Mouse (Mus musculus) kidney, adult 2 months (tissue): Measurements from ENCODE around the gene Zbtb37. TPM values are rescaled to one million over a fixed set of nuclear protein-coding genes. Genes with fewer than 3 reads are reported as not detected.
"Not testable (repeated sequence)": the region's sequence is repeated elsewhere in the genome, so short reads cannot be mapped to it uniquely, and the experiment has no call there.

Experiments
- DNase-seq: peaks from one replicate; pipeline ENCODE4 v3.0.0; 2021
- H3K27ac ChIP-seq: fragments of 200-500 bp; 2 replicates; pipeline ENCODE4 v1.5.1; 2012; ENCODE audit warnings: low read depth, low read length, control low read depth, inconsistent platforms; ENCODE audit not compliant: insufficient read depth
- H3K27me3 ChIP-seq: fragments of 200-500 bp; replicated peaks from 2 replicates; pipeline ENCODE4 v1.6.1; 2012; ENCODE audit warnings: mild to moderate bottlenecking, moderate library complexity, low read length, inconsistent platforms; ENCODE audit not compliant: control insufficient read depth, insufficient read depth
- H3K36me3 ChIP-seq: fragments of 200-500 bp; 2 replicates; pipeline ENCODE4 v1.6.1; 2012; ENCODE audit warnings: mild to moderate bottlenecking, moderate library complexity, low read length, inconsistent platforms; ENCODE audit not compliant: control insufficient read depth, insufficient read depth
- H3K4me1 ChIP-seq: fragments of 200-500 bp; 2 replicates; pipeline ENCODE4 v1.6.1; 2011; ENCODE audit warnings: low read length; ENCODE audit not compliant: control insufficient read depth, insufficient read depth
- H3K4me3 ChIP-seq: fragments of 200-500 bp; 2 replicates; pipeline ENCODE4 v1.5.1; 2011; ENCODE audit warnings: mild to moderate bottlenecking, low read depth, low read length, control low read depth; ENCODE audit not compliant: insufficient read depth
- CTCF ChIP-seq: fragments of 200-500 bp; conservative IDR thresholded peaks from 2 replicates; pipeline ENCODE4 v1.5.1; 2011; ENCODE audit warnings: low read depth, mild to moderate bottlenecking, control low read depth, low read length, moderate library complexity, mixed read lengths; ENCODE audit not compliant: insufficient read depth, insufficient read length
- POLR2A ChIP-seq: fragments of 200-500 bp; IDR thresholded peaks from one replicate; pipeline ENCODE4 v1.6.1; 2011; ENCODE audit warnings: low read depth, low read length, control low read depth
- WGBS: fragments of 180-500 bp; shearing (Covaris S2); methylation state at CpG from one replicate; pipeline ENCODE4 v1.1.7; 2018; 5-methylcytosine and 5-hydroxymethylcytosine counted together
- polyA plus RNA-seq: library from polyadenylated mRNA; depleted of rRNA; stranded (reverse); fragments of >200 nt; gene quantifications from 2 replicates; pipeline ENCODE4 v1.2.3, GENCODE M21; 2012

Zbtb37 gene
- polyA plus RNA-seq, 1 experiment = 1.7 TPM

DNA sequence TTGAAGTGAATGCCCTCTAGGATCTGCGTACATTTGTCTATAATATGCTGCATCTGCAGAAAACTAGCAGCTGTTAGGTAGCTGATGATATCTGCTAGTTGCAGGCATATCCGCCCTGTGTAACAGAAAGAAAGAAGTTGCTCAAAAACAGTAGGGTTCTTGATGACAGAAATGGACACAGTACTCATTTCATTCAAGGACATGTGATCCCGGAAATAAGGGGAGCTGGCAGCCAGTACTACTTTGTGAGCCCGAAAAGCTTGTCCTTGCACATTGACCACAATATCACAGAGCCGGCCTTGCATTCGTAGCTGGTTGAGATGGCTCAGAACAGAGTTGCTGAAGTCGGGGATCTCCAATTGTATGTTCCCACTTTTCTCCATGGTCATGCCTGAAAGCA lies 2.3 kb downstream of the Zbtb37 start:
- Histone ChIP-seq H3K27me3 (no peaks in the 10 kb centered on the region), H3K27ac (no peak overlapping the region; the same call in 1 of the 2 replicates), H3K4me3 (no peak overlapping the region), H3K36me3 (peaks cover 6% of the 10 kb centered on the region), H3K4me1 (peaks cover 10% of the 10 kb centered on the region)
- TF ChIP-seq CTCF (no peak), POLR2A (no peak)
- DNase-seq = peak; percentile 23
- WGBS = 63% methylated on average over 7 of the region's 7 CpGs

DNA sequence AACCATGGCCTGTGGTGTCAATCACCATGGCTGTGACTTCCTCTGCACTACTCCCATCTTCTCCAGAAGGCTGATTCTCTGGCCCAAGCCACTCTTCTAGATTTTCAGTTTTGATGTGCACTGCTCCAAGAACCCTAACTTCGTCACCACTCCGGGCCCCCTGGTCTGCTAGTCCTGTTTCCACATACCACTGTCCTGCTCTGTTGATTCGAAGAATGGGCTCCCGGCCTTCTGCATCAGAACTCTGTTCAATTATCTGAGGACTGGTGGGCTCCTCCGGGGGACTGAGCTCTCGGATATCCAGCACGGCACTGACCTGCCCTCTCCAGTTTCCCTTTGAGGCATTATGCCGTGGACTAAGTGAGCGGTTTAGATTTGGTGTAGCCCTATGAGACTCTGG lies 2.8 kb downstream of the Zbtb37 start:
- WGBS = 87% methylated on average over 9 of the region's 9 CpGs
- Histone ChIP-seq H3K27me3 (no peaks in the 10 kb centered on the region), H3K36me3 (peaks cover 4% of the 10 kb centered on the region), H3K27ac (no peak overlapping the region), H3K4me3 (no peak overlapping the region), H3K4me1 (peaks cover 10% of the 10 kb centered on the region)
- DNase-seq = no peak
- TF ChIP-seq CTCF (no peak), POLR2A (no peak)

DNA sequence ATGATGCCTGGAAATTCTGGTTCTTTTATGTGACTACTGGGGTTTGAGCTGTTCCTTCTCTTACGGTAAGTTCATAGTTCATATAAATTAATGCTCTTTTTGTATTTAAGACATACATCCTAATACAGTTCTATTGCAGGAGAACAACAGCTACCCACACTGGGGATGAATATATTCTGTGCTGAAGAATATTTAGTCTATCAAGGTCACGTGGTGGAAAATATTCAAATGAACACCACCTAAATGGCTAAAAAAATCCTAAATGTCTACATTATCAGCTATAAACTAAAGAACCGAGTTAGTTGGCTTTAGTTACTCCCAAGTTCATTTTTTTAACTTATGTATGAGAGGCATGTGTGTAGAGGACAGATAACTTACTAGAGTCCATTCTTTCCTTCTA lies 4.6 kb downstream of the Zbtb37 start:
- TF ChIP-seq POLR2A (no peak), CTCF (no peak)
- 89% methylated on average over 3 of the region's 3 CpGs for WGBS
- Histone ChIP-seq H3K36me3 (no peaks in the 10 kb centered on the region; the same call in 1 of the 2 replicates), H3K4me3 (no peak overlapping the region), H3K27me3 (no peaks in the 10 kb centered on the region), H3K4me1 (no peaks in the 10 kb centered on the region; the same call in 1 of the 2 replicates), H3K27ac (no peak overlapping the region)
- no peak for DNase-seq

DNA sequence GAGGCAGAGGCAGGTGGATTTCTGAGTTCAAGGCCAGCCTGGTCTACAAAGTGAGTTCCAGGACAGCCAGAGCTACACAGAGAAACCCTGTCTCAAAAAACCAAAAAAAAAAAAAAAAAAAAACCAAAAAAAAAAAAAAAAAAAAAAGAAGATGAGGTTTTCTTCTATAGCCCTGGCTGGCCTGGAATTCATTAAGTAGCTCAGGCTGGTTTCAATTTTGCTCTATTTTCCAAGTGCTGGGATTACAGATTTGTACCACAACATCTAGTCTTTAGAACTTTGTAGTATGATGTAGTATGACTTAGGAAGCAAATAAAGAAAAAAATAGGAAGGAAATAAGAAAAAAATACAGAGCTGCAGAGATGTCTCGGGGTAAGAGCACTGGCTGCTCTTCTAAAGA lies 6.2 kb downstream of the Zbtb37 start:
- not testable (repeated sequence) for H3K36me3 ChIP-seq, H3K4me1 ChIP-seq, H3K4me3 ChIP-seq, H3K27me3 ChIP-seq, H3K27ac ChIP-seq, DNase-seq
- WGBS = 94% methylated on average over 1 of the region's 1 CpGs

DNA sequence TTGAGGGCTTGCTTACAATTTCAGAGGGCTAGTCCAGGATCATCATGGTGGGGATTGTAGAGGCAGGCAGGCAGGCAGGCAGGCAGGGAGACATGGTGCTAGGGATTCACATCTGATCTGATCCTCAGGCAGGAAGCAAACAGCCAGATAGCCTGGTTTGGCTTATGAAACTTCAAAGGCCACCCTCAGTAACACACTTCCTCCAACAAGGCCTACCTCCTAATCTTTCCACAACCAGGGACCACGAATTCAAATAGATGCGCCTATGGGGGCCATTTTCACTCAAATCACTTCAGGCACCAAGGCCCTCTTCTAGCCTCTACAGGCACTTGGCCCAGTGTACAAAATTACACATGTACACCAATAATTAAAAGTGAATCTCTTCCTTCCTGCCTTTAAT lies 7.5 kb downstream of the Zbtb37 start:
- DNase-seq = no peak
- 89% methylated on average over 2 of the region's 2 CpGs for WGBS
- Histone ChIP-seq H3K27me3 (no peaks in the 10 kb centered on the region), H3K36me3 (no peaks in the 10 kb centered on the region; the same call in 1 of the 2 replicates), H3K4me1 (no peaks in the 10 kb centered on the region), H3K4me3 (no peak overlapping the region), H3K27ac (no peak overlapping the region)
- TF ChIP-seq CTCF (no peak), POLR2A (no peak)

DNA sequence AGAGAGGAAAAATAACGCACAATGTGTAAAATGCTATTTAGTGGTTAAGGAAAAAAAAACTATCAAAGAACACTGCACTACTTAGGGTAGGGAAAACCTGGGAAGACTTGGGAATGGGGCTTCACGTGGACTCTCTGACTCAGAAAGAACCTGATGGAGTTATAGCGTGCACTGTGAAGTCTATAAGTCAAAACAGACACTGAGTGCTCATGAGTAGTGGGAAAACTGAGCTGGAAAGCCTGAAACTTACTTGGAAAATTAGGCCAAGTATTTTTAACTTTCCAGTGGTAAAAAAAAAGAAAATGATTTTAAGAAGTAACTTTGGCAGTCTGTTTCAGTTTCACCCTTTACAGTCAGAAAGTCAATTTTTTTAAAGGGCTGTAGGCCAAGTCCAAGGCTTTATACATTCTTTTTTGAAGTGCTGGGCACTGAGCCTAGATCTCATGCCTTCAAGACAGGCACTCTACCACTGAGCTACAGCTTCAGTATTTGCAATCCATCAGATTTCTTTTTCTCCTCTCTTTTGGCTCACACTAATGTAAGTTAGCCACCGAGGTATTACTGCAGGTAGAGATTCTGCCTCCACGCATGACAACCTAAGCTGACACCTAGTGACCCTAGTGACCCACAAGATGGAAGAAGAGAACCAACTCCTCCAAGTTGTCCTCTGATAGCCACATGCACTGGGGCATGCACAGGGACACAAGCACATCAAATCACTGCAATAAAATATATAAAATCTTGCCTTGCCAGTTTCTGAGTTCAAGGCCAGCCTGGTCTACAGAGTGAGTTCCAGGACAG lies 9.0 kb downstream of the Zbtb37 start:
- no peaks in the 10 kb centered on the region for H3K27me3 ChIP-seq
- WGBS = 64% methylated on average over 5 of the region's 5 CpGs
- H3K4me1 ChIP-seq = no peaks in the 10 kb centered on the region
- no peak overlapping the region for H3K4me3 ChIP-seq
- no peak for TF ChIP-seq CTCF
- no peak for TF ChIP-seq POLR2A
- no peaks in the 10 kb centered on the region; the same call in 1 of the 2 replicates for H3K36me3 ChIP-seq
- no peak for DNase-seq
- H3K27ac ChIP-seq = no peak overlapping the region

DNA sequence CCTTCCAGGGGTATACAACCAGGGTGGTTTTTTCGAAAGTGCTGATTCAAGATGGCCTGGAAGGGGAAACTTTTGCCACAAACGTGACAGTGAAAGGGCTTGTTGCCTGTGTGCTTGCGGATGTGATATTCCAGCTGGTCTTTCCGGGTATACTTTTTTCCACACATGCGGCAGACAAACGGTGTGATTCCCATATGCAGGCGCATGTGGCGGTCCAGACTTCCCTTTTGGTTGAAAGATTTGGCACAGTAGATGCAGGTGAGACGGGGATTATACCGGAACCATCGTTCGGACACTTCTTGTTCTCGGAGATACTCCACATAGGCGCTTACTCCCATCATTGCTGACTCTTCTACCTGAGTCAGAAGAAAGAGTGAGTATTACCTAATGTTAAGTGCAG lies 14.6 kb downstream of the Zbtb37 start:
- no peaks in the 10 kb centered on the region for H3K27me3 ChIP-seq
- TF ChIP-seq CTCF = no peak
- peaks cover 3% of the 10 kb centered on the region for H3K36me3 ChIP-seq
- no peak overlapping the region for H3K4me3 ChIP-seq
- no peaks in the 10 kb centered on the region for H3K4me1 ChIP-seq
- 97% methylated on average over 14 of the region's 14 CpGs for WGBS
- no peak for DNase-seq
- H3K27ac ChIP-seq = no peak overlapping the region

DNA sequence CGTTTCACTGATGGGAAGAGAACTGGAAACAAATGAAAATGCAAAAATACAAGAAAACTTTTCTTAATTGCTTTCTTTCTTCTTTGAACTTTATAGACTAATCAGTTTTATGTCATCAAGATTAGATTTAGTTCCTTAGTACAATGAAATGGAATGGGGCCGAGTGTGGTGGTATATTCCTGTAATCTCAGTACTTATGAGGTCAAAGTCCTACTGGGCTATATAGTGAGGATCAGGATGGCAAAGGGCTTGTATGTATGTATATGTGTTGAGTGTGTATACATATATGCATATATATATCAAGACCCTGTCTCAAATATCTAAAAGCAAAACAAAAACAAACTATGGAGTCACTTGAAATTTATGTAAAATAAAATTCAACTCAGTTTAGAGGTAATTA lies 18.3 kb downstream of the Zbtb37 start:
- Histone ChIP-seq H3K4me1 (no peaks in the 10 kb centered on the region), H3K27ac (no peak overlapping the region), H3K27me3 (no peaks in the 10 kb centered on the region), H3K4me3 (no peak overlapping the region), H3K36me3 (peaks cover 3% of the 10 kb centered on the region)
- 87% methylated on average over 2 of the region's 2 CpGs for WGBS
- DNase-seq = no peak
- TF ChIP-seq POLR2A (no peak), CTCF (no peak)
